Mouse (Mus musculus) kidney, adult 11 months (tissue): Measurements from ENCODE around the gene Tmem120b.
"Not testable (repeated sequence)": the region's sequence is repeated elsewhere in the genome, so short reads cannot be mapped to it uniquely, and the experiment has no call there.

Source experiments
- DNase-seq: peaks from one replicate; pipeline ENCODE4 v3.0.0; 2022

The Tmem120b gene

DNA sequence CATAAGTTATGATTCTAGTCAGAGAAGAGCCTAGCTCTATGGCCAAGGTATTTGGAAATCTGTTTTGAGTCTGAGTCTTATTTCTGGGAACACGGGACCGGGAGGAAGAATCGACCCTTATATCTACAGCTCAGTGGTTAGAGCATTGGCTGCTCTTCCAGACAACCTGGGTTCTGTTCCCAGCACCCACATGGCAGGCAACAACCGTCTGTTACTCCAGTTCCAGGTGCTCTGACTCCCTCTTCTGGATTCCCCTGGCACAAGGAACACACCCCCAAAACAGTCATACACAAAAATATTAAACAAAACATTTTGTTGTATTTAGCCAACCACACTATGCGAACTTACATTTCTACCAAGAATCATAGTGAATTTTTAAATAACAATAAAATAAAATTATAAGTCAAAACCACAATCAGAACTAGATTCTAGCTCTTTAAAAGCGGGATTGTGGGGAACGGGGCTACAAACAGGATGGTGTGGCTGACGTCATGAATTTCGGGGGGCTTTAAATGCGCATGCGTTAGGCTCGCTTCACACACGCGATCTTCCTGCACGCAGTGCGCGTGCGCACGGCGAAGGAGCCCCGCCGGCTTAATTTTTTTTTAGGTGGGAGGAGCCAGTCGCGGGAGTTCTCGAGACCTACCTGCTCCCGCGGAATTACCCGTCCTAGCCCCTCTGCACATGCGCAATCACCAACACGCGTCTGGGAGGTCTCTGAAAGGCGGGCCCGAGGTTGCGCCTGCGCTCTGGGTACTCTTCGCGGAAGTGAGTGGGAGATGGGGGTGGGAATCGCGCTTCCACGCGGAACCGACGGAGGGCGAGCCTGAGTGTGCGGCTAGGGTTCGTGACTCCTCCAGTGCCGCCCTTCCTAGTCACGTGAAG is 10.6 kb upstream of the Tmem120b start:
- peak; percentile 99 for DNase-seq

GRCm38 (mm10) chr5:123058251-123059102 is 9.7 kb upstream of the Tmem120b start:
- DNase-seq: no peak

- DNase-seq: peak; percentile 69
These were observed 8.3 kb upstream of the Tmem120b start for GRCm38 (mm10) chr5:123059757-123060520.

DNA sequence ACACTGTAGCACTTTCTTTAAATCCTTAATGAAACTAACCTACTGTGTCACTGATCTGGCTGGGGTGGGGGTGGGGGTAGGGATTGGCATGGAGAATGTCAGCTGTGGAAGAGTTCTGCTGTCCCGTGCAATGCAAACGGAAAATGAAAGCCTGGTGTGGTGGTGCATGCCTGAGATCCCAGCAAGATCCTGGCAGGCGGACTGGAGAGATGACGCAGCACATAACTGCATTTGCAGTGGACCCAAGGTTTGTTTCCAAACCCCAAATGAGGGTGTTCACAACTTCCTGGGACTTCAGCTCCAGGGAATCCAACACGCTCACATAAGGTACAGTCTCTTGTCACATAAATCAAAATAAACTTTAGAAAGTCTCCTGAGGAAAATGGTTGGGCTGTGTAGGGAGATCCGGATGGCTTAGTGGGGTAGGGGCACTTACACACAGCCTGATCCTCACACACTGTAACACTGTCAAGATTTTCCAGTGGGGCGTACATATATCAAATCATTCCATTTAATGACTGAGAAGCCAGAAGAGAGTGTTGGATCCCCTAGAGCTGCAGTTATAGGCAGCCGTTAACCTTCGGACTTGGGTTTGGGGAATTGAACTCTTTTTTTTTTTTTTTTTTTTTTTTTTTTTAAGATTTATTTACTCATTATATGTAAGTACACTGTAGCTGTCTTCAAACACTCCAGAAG is 7.4 kb upstream of the Tmem120b start:
- no peak for DNase-seq

DNA sequence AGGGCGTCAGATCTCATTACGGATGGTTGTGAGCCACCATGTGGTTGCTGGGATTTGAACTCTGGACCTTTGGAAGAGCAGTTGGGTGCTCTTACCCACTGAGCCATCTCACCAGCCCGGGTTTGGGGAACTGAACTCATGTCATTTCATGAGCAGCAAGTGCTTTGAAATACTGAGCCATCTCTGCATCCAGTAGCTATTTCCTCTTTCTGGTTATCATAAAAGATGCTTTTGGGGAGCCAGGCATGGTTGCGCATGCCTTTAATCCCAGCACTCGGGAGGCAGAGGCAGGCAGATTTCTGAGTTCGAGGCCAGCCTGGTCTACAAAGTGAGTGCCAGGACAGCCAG is 6.8 kb upstream of the Tmem120b start:
- DNase-seq: not testable (repeated sequence)

DNA sequence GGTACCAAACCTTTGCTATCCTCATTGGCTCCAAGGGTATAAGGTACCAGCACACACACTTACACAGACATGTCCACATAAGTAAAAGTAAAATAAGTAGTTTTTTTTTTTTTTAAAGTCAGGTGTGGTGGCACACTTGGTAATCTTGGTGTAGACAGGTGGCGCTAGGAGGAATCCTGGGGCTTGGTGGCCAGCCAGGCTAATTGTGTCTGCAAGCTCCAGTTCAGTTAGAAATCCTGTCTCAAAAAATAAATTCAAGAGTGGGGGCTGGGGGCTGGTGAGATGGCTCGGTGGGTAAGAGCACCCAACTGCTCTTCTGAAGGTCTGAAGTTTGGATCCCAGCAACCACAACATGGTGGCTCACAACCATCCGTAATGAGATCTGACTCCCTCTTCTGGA is 5.1 kb upstream of the Tmem120b start:
- no peak for DNase-seq

DNA sequence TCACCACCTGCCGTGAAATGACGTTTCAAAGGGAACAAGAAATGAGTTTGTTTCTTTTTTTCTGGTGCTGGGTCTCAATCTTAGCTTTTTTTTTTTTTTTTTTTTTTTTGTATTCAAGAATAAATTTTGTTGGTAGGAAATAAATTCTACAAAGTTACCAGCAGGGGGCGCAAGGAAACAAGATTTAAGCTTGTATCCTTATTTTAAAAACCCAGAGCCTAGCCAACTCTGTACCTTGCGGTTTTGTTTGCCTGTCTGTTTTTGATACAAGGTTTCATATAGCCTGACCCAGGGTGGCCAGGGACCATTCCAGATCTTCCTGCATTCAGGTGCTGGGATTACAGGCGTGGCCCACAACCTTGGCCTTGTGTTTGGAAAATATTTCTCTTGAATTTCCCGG is 4.0 kb upstream of the Tmem120b start:
- DNase-seq: no peak

DNA sequence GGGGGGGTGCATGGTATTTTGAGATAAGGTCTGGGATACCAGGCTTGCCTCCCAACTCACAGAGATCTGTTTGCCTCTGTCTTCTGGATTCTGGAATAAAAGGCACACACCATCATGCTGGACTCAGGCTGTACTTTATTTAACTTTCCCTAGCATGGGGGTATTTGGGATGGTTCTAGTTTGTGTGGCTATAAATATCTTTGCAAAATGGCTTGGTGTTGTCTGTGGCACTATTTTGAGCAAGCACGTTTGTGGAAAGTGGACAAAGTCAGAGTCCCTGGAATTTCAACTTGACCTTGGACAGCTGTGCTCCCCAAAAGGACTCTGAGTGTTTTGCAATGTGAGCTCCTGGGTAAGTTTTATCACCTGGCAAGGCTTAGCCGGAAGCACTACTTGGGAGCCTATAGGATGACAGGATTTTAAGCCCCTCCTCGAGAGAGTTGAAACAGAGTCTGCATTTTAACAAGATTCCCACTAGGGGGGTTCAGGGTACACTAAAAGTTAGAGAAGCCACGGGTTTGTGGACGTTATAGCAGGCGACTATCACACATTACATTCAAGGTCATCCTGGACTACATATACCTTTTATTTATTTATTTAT is 720 bp upstream of the Tmem120b start:
- peak; percentile 44 for DNase-seq

DNA sequence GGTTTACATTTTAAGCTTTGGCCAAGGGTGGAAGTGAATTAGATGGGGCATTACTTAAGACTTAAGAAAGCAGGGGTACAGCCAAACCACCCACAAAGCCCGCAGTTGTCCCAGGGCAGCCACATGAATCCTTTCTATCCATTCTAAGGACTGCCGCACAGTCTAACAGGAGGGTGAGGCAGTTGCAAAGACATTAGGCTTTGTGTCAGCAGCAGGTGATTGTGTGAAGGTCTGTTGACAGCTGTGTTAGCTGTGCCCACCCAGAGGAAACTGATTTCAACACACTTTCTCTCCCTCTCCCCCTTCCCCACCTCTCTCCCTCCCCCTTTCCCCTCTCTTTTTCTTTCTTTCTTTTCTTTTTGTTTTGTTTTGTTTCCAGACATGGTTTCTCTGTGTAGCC is 499 bp downstream of the Tmem120b start:
- no peak for DNase-seq

- peak; percentile 89 for DNase-seq
These were observed 7.6 kb downstream of the Tmem120b start for GRCm38 (mm10) chr5:123075576-123076418.

DNA sequence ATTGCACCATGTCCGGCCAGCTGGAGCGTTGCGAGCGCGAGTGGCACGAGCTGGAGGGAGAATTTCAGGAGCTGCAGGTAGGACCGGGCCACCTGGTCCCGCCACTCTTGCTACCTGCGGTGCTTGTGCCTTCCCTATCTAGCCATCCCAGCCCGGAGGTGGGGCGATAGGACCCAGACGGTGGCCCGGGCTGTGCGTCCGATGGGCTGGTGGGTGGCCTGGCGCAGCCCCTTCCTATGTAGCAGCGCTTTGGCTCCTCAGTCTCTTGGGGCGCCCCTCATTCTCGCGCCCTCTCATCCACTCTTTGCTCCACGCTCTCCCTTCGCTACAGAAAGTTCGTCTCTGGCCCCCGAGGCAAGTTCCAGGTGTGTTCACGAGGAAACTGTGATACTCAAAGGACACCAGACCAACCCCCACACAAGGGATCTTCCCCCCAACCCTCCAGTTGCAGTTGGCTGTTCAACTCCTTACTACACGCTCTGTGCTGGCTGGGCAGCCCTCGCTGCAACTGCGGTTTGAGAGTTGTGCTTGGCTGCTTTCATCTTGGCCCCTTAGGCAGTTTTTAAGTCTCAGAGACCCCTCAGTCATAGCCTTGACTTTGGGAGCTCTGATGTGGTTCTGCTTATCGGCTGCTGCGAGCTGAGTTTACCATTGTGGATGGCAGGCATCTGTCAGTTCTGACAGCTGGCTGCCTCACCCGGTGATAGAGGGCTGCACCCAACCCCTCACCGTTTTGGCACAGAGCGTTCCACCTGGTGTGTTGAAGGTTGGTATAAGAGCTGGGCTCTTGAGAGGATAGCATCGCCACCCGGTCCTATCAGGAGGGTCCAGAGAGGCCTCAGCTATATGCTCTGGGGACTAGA is 8.4 kb downstream of the Tmem120b start:
- no peak for DNase-seq

- DNase-seq: no peak
These were observed 11.4 kb downstream of the Tmem120b start for GRCm38 (mm10) chr5:123079568-123079967.

GRCm38 (mm10) chr5:123080041-123080440 is 11.8 kb downstream of the Tmem120b start:
- peak; percentile 27 for DNase-seq

GRCm38 (mm10) chr5:123080510-123080909 is 12.3 kb downstream of the Tmem120b start:
- DNase-seq: no peak

DNA sequence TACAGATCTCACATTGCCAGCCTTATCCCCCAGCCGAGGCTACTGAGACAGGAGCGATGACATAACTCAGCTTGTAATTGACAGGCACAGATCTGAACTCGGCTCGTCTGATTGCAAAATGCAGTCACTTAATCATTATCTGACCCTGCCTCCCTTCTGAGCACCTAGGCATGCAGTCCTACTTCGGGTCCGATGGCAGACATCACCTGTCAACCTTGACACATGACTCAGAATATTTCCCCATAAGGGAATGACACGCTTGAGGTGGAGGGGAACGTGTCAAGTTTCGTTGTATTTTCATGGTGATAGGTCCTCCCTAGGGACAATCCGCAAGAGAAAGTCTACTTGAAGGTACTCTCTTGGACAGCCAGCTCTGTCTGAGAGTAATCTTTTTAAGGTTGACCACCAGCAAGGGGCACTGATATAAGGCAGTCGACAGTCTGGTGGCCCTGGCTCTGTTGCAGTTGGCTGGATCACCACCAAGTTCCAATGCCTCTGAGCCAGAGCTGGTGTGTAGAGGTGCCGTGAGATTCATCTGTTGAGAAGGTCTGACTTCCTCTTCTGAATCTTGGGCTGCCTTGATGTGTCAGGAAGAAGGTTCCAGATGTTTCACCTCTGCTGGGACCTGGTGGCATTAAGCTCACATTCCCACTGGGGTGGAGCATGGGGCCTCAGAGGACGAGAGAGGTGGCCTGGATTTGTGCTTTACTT is 15.3 kb downstream of the Tmem120b start:
- no peak for DNase-seq

DNA sequence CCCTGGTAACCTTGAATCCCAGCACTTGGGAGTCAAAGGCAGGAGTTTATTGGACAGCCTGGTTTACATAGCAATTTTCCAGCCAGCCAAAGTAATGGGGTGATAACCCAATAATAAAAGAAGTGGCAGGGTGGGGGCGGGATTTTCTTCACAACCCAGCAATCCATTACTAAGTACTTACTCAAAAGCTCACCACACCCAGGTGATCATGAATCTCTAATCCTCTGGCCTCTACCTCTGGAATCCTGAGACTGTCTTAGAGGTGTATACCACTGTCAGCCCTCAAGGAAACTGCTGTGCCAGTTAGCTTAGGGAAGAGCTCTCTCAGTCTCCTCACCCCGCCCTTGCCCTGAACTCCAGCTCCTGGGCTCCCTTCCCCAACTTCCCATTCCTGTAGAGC is 18.3 kb downstream of the Tmem120b start:
- no peak for DNase-seq

- no peak for DNase-seq
These were observed 20.6 kb downstream of the Tmem120b start for GRCm38 (mm10) chr5:123088784-123089183.

GRCm38 (mm10) chr5:123090560-123091306 is 22.5 kb downstream of the Tmem120b start:
- peak; percentile 18 for DNase-seq
